Mouse (Mus musculus) adrenal gland (tissue): ENCODE measurements around the gene Raet1e.
"Not testable (repeated sequence)": the region's sequence is repeated elsewhere in the genome, so short reads cannot be mapped to it uniquely, and the experiment has no call there.

ENCODE experiments used
- intact Hi-C: fragments of 180-260 bp; cut with DNase I; formaldehyde crosslinking; loops from one replicate; pipeline ENCODE4 v1.15.1; 2025
- long read RNA-seq, 2 experiments: library from polyadenylated mRNA; unstranded; transcript quantifications; one replicate each; pipeline ENCODE4 v2.0.0; 2020; ENCODE audit warnings: borderline replicate concordance in 1 of 2; ENCODE audit not compliant: insufficient replicate concordance in 1 of 2

Raet1e gene
- long read RNA-seq, experiment 1, result 0 reads
- long read RNA-seq, experiment 2, result 0 reads

DNA sequence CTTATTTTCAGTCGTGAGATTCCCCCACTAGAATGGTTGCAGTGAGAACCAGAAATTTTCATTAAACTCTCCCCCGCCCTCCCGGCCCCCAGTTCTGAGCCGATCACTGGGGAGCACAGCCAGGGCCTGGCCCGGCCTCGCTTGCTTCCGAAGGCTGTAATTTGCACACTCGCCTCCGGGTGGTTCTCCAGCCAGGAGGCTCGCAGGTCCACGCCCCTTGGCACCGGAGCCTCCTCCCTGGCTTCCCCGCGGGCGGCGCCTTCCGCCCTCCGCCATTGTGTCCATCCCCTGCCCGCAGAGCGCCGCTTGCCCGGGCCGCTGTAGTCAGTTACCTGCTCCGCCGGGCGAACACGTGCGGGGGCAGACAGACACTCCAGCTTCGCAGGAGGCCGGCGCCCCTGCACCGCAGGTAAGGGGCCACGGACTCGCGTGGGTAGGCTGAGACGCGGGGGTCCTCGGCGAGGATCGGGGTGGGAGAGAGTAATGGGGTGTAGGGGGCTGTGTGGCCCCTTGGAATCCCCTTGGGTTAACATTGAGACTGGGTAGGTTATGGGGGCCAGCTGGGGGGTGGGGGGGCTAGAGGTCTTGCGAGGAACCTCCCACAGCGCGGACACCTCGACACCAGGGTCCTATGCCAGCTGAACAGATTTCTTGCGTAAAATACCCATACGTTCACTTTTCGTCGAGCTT, at the start of gene Raet1e, which contains the start of gene H60b:
TSS of gene Raet1e (plus strand) at position 260 of the 690 bp plus-strand sequence.
TSS of gene H60b (plus strand) at position 277 of the 690 bp plus-strand sequence.
- intact Hi-C loops, result not testable (repeated sequence)

DNA sequence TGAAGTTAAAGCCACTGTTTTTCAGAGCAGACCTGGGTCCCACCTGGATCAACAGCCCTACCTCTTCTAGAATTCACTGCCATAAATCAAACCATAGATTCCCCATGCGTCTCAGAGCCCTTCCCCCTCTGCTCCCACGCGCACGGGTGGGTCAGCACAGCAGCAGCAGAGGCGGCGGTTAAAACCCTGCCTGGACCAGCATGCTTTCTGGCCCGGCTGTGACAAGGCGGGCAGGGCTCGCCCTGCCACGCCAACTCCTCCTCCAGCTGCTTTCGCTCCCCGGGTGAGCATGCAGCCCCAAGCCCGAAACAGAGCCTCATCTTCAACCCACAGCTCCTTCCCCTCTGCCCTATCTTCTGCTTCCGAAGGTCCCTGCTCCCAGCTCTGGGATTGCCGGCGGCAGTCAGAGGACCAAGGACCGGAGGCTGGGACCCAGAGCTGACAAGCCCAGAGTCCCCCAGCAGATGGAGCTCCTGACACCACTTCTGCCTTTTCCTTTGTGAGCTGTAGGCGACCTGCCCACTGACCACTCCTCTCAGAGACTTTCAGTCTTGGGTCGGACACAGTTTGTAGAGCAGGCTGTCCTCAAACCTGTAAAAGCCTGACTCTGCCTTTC, 17.6 kb upstream of the Raet1e start:
- intact Hi-C loops, result no loop called here

DNA sequence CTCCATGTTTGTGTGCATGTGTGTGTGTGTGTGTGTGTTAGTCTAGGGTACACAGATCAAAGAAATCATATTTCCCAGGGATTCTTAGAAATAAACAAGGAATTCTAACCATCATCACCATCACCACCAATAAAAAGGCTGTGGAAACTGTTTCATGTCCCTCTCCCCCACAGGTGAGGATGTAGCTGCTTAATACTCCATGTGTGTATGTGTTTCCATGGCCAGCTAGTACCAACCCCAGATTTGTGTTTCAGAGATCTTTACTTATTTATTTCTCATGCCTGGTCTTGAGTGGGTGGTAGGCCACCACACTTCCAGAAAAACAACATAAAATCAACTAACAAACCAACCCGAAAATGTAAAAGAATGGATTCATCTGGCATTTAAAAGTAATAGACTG, 16.2 kb upstream of the Raet1e start:
- intact Hi-C loops, result not testable (repeated sequence)

GRCm38 (mm10) chr10:22142926-22143325, 15.4 kb upstream of the Raet1e start:
- intact Hi-C loops, result no loop called here

DNA sequence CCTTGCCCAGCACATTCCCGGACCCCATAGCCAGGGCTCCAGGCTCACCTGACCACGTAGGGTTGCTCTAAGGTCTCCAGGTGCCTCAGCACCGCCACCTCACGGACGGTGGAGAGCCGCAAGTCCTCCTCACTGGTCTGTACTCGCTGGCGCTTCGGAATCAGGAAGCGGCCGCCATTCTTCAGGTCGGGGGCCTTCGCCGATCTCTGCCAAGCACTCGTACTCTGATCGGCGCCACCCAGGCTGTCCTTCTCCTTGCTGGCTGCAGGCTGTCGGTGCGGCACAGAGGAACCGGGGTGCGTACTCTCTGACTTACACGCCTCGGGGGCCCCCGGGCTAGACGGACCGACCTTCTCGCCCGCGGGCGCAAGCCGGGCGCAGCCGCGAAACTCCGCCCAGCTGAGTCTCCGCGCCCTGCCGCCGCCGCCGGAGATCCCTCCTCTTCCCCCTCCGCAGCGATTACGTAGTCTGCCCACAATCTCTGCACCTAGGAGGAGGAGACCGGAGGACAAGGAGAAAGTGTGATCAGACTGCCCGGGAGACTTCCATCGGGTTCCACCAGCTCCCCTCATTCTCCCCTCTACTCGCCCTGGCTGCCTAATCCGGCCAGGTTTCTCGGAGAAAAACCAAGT, 9.8 kb upstream of the Raet1e start:
- intact Hi-C loops, result no loop called here

DNA sequence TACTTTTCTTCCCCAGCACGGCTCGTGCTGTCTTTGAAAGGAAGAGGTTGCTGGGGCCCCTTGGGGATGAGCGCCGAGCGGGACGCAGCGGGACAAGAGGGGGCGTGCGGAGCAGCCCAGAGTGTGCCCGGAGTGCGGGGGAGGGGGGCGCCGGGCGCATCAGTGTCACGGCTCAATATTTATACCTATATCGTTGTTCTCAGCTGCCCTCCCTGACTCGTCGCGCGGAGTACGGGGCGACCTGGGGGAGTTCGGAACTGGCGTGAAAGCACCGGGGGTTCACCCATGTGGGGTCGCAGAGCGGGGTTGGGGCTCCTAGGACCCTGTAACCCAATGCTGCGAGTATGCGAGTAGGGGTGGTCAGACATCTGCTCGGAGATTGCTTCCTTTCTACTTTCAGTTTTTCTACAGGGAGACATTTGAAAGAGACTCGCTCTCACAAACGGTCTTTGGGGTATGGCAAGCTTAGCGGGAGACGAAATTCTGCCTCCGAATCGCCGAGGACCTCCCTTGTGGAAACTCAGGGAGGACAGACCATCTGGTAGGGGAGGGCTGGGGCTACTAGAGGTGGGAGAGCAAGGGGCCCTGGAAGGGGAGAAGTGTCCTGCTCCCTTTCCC, 9.2 kb upstream of the Raet1e start, which contains the start of gene E030030I06Rik:
TSS of gene E030030I06Rik (minus strand) at position 198 of the 618 bp plus-strand sequence.
- intact Hi-C loops, result no loop called here

DNA sequence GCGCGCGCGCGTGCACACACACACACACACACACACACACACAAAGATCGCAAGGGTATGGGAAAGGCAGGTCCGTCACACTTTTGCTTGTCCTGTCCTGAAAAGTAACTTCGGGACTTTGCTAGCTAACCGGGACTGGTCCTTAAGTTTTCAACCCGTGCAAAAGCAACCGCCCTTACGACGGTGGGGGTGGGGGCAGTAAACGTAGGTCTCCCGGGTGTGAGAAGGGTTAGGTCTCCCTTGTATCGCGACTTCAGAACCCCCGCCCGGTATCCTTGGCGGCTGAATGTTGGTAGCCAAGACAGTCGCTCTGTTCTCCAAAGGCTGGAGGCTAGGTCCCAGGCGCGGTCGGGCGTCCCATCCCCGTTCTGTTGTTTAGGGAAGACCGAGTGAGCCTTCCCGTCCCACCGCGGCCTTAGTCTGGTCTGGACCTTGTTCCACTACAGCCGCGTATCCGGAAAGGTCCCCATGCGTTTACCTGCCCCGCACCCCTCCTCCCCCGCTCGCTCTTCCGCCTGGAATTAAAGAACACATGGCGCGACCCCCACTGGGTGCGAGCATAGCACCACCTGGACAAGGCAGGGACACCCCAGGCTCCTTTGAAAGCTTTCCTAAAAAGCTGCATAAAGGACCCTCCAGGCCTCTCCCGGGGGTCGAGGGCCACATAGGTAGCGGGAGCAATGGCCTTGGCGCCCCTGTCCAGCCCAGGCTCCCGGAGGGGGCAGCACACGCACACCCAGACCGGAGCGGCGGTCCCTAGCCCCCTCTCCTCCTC, 8.5 kb upstream of the Raet1e start:
- intact Hi-C loops, result no loop called here

- intact Hi-C loops, result no loop called here
Measured at GRCm38 (mm10) chr10:22150593-22150992, 7.8 kb upstream of the Raet1e start.

DNA sequence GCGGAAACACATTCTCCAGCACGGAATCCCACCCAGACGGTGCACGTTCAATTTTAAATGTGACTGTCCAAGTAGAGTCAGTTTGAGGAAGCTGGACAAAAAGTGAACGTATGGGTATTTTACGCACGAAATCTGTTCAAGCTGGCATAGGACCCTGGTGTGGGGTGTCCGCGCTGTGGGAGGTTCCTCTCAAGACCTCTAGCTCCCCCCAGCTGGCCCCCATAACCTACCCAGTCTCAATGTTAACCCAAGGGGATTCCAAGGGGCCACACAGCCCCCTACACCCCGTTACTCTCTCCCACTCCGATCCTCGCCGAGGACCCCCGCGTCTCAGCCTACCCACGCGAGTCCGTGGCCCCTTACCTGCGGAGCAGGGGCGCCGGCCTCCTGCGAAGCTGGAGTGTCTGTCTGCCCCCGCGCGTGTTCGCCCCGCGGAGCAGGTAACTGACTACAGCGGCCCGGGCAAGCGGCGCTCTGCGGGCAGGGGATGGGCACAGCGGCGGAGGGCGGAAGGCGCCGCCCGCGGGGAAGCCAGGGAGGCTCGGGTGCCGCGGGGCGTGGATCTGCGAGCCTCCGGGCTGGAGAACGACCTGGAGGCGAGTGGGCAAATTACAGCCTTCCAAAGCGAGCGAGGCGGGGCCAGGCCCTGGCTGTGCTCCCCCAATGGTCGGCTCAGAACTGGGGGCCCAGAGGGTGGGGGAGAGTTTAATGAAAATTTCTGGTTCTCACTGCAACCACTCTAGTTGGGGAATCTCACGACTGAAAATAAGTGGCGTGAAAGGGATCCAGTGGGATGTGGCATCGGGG, 7.1 kb upstream of the Raet1e start:
- intact Hi-C loops, result not testable (repeated sequence)

- intact Hi-C loops, result not testable (repeated sequence)
Measured at GRCm38 (mm10) chr10:22151863-22152640, 6.3 kb upstream of the Raet1e start.

- intact Hi-C loops, result not testable (repeated sequence)
Measured at GRCm38 (mm10) chr10:22153147-22153690, 5.2 kb upstream of the Raet1e start.

GRCm38 (mm10) chr10:22154127-22154526, 4.2 kb upstream of the Raet1e start:
- intact Hi-C loops, result not testable (repeated sequence)

GRCm38 (mm10) chr10:22154871-22155799, 3.2 kb upstream of the Raet1e start:
- intact Hi-C loops, result no loop called here

DNA sequence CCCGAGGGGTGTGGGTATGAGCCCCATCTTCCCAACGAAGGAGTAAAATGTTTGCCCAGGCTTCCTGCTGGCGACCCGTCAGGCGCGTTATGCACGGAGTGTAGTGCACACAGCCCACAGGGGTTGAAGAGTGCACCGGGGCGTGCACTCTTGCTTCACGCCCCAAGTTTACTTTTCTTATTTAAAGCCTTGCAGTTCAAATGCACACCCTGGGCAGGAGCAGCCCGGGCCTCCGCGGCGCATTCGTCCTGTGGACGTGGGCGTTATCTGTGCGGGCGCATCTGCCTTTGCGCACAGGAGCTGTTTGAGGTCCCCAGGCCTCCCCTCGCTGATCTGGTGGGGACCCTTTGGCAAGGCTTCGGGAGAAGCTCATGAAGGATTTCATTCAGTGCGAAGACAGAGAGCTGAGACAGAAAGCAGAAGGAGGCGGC, 777 bp downstream of the Raet1e start:
- intact Hi-C loops, result no loop called here

DNA sequence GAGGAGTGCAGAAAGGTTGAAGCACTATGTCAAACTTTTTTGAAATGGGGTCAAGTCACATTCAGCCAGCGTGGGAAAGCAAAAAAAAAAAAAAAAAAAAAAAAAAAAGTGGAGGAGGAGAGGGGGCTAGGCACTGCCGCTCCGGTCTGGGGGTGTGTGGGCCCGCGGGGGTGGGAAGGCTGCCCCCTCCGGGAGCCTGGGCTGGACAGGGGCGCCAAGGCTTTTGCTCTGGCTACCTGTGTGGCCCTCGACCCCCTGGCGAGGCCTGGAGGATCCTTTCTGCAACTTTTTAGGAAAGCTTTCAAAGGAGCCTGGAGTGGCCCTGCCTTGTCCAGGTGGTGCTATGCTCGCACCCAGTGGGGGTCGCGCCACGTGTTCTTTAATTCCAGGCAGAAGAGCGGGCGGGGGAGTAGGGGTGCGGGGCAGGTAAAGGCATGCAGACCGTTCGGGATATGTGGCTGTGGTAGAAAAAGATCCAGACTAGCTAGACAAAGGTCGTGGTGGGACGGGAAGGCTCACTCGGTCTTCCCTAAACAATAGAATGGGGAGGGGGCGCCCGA, 1.3 kb downstream of the Raet1e start:
- intact Hi-C loops, result loop anchor here (5.0 kb wide), 1 partner anchor 122 kb away; no protein-coding TSS in a partner anchor

GRCm38 (mm10) chr10:22163279-22163678, 4.9 kb downstream of the Raet1e start:
- intact Hi-C loops, result loop anchor here (5.0 kb wide), 1 partner anchor 126 kb away; no protein-coding TSS in a partner anchor
